Mouse (Mus musculus): ENCODE measurements around the gene Znhit6.

The Znhit6 gene

DNA sequence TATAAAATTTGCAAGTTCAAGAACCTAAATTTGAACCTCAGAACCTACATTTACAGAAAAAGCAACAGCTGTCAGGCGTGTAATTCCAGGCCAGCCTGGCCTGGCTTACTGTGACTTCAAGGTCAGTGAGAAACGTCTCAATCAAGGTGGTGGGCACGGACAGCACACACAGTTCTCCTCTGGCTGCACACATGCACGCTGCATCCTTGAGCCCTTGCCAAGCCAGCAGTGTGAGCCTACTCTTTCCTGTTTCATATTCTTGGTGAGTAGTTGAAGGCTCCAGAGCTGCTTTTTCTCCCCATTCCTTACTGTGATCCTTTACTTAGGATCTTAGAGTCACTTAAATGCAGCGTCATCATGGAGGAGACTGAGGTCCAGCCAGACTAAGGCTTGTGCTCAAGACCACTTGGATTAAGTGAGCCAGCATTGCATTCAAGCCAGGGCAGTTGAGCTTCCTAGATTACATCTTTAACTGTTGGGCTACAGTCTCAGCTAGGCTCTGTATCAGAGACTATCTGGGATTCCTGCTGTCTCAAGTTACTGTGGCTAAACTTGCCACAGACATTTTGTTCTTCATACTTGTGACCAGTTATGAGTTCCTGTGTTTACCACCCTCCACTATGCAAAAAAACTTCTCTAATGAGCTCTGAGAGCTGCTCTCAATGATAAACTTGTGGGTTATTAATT lies 29.6 kb downstream of the Znhit6 start:
- no peak for DNase-seq (ENCODE audit: low spot score)

DNA sequence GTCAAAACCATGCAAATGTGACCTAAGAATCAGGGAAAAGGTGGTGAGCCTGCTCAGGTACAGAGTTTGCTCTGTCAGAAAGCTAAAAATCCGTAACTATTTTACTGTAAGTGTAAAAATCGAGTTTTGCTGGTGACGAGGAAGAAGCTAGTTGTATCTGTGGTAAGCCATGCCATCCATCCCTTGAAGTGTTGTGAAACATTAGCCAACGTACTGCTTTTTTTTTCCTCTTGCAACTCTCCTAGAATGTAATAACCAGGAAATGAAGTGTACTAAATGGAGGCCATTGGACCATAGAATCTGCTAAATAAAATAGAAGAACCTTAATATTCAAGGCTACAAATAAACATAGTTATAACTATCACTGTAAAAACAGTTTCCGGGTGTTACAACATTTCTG lies 32.3 kb downstream of the Znhit6 start:
- no peak for DNase-seq (ENCODE audit: low spot score)

DNA sequence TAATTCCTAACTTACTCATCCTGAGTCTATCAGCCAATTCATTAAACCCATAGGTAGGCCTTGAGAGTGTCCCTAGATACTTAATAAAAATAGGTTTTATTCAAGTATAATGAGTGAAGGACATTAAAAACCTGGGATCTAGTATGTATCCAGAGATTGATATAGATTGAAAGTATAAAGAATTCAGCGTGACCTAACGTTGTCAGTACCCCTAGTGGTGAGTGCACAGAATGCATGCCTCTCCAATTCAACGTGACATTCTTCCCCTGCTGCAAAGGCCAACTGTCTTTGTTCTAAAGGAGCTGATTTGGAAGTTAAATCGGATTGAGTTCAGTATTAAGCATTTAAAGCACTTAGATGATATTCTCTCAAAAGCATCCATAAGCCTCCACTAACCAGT lies 36.7 kb downstream of the Znhit6 start:
- no peak for DNase-seq (ENCODE audit: low spot score)

DNA sequence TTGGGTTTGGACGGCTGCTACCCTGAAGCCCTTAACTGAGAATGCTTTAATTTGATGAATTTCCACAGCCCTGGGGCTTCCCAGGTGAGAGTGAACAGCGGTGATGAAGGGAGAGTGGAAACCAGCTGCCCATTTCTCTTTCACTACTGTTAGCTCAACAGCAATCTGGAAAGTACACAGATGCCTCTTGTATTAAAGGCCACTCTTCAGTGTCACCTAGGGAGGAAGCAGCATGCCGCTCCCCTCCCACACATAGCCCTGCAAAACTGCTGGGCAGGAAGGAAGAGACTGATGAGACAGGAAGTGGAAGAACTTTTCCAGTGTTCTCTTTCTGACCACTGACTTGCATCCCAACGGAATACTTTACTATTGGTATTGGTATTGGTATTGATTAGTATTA lies 37.2 kb downstream of the Znhit6 start:
- DNase-seq (ENCODE audit: low spot score) = no peak

DNA sequence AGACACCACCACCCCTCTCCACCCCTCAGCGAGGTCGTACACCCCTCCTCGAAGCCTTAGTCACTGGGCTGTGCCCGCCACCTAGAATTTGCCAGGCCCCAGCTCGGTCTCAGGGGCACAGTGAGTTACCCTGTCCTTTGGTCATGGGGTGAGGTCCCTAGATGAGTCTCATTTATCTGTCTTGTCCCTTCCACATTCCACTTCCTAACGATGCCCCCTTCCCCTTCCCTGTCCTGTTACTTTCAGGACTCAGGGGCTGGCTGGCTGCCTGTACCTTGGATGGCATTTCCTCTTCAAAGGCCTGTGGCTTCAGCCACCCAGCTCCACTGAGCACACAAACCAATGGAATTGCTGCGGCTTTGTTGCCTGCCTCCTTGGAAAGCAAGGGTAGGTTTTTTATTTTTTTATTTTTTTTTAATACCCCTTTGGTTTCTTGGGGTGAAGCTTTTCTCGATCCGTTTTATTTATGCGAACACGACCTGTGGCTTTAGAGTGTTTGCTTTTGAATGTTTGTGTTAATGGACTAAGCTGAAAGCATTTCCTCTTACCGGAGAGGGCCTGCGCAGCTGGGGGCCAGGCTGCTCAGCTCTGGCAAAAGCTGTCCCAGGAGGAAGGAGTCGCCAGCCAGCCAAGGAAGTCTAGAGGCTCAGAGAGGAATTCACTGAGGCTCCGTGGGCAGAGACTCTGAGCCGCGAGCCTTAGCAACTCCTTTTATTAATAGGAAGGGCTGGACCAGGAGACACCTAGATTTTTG lies 38.5 kb downstream of the Znhit6 start:
- no peak for DNase-seq (ENCODE audit: low spot score)

DNA sequence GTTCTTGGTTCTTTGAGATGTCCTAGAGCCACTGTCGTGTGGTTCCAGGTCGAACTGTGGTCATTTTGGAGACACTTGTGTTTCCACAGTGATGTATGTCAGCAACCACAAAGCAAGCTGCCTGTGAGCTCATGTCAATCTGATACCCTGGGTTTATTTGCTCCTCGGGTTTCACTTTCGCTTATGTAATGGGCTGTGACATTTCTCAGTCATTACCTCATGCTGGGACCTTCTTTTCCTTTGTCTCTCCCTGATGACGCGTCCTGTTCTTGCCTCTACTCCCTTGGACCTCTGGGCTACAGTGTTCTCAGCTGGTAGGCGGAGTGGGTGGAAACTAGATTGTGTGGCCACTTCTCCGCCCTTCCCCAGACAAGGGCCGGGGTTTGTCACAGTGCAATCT lies 42.3 kb downstream of the Znhit6 start:
- DNase-seq (ENCODE audit: low spot score) = no peak

DNA sequence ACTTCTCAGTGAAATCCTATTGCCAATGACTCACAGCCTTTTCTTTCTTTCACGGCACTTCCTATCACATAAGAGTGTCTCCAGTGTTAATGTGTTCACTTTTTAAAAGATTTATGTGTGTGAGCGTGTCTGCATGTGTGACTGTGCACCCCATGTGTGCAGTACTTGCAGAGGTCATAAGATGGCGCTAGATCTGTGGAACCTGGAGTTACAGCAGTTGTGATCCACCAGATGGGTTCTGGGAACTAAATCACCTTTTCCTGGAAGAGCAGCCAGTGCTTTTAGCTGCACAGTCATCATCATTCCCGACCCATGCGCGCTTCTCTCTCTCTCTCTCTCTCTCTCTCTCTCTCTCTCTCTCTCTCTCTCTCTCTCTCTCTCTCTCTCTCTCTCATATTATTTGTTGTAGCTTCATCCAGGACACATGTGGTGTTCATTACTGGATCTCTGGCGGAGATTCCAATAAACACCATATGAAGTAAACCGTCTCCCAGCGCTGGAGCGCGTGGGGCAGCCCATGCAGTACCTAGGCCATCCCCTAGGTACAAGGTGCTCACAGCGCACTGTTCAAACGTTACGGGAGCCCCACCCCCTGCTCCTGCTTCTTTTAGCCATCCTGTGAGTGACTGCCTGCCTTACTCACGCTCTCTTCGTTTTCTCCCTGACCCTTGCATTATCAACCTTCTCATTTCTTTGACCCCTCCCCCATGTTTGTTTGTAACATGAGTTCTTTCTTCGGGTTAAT lies 43.8 kb downstream of the Znhit6 start:
- no peak for DNase-seq (ENCODE audit: low spot score)

DNA sequence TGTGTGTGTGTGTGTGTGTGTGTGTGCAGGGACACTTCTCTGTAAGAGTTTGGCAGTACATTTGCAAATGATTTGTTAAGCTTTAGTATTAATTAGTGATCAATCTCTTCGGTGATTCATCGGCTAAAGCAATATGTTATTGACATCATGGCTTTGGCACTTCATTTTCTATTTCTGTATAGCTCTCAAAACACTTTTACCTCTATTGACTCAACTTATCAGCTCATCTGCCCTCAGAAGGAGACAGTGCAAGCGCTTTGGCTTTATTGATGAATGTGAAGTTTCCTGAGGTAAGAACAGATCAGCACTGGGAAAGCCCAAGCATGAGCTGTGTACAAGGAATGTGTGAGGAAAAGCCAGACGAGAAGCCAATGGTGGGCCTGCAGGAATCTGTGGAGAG lies 45.2 kb downstream of the Znhit6 start:
- no peak for DNase-seq (ENCODE audit: low spot score)

DNA sequence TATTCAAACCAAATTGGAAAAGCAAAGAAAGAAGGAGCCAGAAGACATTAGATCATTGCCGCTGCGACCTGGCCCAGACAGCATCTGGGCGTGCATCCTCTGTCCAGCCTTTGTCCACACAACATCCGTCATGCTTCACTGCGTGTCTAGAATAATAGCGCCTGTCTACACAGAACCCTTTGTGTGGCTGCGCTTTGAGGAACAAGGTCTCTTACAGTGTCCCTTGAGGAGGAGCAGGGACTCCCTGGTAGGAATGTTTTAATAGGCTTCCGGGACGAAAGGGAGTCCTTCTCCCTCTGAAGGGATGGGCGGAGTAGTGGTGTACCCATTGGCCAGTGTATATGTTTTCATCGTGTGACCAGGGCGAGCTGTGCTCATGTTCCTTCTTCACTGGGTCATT lies 47.0 kb downstream of the Znhit6 start:
- no peak for DNase-seq (ENCODE audit: low spot score)

DNA sequence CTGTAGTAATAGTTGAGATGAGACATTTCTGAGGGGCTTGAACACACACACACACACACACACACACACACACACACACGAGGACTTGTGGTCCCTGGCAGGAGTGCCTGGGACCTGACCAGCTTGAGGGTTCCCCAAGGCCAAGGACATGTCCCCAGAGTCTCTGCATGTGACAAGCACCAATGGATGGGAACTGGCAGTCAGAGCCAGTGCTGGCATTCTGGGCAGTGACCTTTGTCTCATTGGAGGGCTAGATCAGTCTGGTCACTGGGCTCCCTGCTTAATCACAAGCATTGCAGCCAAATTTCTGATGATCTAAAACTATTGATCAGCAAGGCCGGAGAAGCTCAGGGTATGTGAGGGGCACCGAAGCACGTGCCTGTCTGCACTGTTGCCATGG lies 48.8 kb downstream of the Znhit6 start:
- DNase-seq (ENCODE audit: low spot score) = no peak

DNA sequence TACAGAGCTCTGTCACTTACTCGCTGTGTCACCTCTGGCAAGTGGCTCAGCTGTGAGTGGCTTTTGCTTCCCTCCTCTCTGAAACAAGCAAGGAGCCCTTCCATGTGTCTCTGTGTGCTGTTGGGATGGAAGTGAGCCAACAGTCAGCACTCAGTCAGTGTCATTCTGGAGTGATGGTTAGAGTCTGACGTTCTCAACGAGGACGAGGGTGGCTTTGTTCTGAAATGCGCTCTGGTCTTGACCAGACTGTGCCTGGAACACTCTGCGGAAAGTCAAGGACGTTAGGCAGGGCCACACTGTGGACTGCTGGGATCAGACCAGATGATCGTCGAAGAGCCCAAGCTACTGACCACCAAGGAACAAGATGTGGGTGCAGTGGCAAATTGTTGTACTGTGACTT lies 49.5 kb downstream of the Znhit6 start:
- DNase-seq (ENCODE audit: low spot score) = no peak

DNA sequence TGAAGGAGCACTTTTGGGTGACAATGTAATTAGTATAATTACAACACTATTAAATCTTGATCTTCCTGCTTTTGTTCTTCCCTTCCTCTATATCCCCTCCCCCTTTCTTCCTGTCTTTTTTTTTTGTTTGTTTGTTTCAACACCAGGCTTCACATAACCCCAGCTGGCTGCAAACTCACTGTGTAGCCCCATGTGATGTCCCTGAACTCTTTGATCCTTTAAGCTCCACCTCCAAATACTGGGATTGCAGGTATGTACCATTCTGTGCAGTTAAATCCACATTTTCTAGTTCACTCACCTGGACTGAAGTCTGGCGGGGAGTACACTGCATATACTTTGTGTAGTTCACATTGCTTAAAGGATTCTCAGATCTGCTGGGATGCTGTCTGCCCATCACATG lies 50.1 kb downstream of the Znhit6 start:
- DNase-seq (ENCODE audit: low spot score) = no peak

DNA sequence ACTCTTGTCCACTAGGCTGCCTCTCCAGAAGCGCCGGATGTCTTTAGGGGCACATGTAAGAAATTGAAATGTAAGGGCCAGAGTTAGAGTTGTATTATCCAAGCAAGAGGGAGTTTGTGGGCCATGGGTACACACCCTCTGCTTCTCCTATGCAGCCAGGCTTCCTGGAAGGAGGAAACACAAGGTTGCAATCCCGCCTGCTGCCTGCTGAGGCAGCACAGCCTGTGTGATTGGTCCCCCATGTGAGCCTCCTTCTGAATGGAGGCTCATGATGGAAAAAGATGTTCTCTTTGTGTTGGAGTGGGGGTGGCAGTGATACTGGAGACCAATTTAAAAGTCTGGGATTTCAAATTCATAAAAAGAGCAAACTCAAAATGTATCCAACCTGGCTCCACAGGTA lies 51.8 kb downstream of the Znhit6 start:
- DNase-seq (ENCODE audit: low spot score) = no peak

DNA sequence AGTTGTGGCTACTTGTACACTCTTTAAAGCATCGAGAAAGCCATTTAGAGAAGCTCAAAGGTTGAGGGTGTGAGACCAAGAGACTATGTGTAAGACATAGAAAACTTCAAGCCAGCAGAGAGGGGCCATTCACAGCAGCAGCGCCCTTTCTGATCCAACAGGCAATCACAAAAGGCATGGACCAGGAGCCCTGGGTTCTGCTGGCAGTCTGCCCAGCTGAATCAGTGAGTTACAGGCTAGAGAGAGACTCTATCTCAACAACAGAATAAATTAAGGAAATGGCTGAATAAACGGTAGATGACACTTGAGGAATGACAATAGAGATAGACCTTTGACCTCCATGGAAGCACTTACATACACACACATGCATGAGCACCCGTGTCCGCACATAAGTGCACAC lies 52.6 kb downstream of the Znhit6 start:
- no peak for DNase-seq (ENCODE audit: low spot score)

DNA sequence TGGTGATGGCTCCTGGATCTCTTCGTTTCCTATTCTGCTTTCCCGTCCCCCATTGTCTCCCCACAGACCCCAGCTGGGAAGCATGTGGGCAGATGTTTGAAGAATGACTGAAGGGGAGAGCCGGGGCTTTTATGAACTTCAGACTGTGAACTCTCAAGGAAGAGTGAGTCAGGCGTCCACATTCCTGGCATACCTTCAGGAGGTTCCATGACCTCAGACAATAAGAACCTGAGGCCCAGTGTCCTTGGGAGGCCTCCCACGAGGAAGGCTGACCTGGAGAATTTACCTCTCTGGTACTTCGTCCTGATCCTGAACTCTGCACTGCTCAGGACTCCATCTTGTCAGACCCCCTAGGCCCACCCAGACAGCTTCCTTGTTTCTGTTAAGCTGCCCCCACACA lies 56.9 kb downstream of the Znhit6 start:
- no peak for DNase-seq (ENCODE audit: low spot score)

DNA sequence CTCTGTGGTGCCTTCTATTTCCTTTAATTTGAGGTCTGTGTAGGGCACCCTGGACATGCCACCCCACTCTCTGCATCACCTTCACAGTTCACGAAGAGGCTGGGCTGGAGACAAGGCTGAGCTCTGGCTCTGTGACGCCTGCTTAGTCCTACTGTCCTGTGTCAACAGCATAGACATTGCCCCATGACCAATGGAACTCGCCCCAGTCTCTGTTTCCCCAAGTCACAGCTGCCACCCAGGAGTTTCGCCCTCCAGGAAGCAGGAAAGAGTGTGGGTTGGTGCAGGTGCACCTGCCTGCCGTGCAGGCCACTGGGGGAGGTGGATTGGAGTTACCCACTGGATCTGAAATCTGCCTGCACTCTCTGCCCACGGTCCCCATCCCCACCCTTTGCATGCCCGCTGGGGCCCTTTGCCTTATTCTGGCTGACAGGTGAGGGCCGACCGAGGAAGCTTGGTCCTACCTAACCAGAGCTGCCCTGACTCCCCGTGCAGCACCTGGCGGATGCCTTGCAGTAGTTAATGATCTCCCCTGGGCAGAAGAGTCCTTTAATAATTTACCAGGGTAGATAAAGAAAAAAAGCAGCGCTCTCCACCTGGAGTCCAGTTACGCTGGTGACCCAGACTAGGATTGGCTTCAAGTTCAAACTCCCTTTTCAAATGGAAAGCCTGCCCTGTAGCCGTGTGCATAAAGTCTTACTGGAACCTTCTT lies 58.2 kb downstream of the Znhit6 start:
- no peak for DNase-seq (ENCODE audit: low spot score)

DNA sequence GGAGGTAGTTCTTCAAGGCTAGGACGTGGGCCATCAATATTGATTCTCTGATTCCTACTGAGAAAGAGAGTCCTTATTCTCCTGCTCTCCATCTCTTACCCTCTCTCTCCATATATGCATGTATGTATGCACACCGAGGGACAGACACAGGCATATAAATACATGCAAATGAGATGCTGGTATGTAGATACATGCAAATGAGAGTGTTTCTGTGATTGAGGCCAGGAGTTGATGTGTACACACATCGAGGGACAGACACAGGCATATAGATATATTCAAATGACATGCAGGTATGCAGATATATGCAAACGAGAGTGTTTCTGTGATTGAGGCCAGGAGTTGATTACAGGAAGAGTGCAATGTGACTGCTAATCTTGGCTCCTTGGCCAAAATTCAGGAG lies 64.2 kb downstream of the Znhit6 start:
- no peak for DNase-seq (ENCODE audit: low spot score)

DNA sequence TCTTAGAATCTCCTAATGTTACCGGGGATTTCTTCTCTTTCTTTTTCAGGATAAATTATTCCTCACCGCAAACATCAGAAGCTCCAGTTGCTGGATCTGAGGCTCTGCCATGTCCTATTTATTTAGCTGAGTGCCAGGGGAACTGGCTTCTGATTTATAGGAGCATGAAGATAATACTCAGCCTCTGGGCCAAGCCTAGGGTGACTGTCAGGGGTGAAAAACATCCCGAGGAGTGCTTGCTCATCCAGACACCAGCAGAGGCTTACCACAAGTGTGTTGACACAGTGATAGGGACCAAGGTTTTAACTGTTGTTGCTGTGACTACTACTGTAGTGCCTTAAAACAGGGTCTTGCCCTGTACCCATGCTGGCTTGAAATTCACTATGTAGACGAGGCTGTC lies 64.6 kb downstream of the Znhit6 start:
- no peak for DNase-seq (ENCODE audit: low spot score)

DNA sequence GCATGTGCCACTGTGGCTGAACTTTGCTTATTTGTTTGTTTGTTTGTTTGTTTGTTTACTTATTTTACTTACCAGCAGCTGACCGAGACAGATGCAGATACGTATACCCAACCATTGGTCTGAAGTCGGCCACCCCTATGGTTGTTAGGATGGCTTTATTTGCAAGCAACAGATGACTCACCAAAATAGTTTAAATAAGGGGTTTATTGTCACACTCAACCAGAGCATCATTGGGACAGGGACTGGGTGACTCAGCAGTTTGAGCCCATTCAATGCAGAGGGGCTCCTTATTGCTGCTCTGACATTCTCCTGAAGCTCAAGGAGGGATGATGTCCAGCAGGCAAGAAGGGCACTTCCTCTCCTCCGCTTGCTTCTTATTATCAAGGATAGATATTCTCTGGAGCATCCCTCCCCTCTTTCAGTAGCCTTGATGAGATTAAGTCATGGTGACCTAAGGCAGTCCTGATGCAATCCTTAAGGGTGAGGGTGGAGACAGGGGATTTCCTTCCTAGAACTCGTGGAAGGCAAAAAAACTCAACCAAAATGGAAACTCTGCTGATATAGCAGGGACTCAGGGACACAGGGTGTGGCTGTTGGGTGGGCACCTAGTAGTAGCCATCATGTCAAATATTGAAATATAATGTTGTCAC lies 65.2 kb downstream of the Znhit6 start:
- DNase-seq (ENCODE audit: low spot score) = no peak

DNA sequence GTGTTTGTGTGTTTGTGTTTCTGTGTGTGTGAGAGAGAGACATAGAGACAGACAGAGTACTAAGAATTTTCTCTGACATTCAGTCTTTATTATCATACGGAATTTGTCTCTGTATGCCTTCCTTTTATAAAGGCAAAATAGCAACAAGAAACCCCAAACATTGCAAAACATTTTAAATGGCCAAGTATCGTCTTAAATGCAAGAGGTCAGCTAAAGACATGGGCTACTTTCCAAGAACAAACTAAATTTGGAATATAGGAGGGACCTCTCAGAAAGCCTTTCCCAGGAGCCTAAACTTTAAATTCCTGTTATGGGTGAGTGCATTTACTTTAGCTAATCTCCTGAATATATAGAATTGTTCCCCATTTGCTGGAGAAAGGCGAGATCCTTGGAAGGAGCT lies 65.9 kb downstream of the Znhit6 start:
- DNase-seq (ENCODE audit: low spot score) = no peak

DNA sequence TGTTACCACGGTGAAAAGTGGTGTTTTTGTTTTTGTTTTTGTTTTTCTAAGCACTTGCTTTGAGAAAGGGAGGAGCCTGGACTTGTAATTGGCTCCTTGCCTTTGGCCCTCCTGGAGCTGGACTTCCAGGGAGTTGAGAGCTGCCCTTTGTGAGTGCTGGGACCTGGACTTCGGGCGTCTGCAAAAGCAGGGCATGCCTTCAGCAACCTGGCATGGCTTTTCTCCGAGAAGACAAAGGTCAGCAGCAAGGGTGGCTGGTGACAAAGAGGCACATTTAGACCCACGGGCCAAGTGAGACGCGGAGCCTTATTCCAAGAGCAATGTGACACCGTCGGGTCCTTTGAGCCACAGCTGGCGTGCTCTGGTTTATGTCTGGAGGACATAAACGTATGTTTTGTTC lies 66.9 kb downstream of the Znhit6 start:
- no peak for DNase-seq (ENCODE audit: low spot score)

DNA sequence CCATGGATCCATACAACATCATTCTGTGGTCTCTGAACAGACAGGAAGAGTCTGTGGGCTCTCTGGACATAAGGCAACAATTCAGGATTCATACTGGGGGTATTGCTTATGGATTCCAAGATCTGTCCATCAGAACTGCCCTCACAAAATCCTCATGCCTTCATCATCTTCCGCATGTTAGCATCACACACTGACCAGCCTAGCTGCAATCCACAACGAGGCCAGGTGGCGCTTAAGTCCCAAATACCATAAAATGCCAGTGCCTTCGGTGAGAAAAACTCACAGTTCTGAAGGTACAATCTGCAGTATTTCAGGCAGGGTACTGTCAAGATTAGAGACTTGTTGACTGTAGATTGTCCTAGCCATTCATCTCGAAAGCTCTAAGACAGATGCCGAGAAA lies 69.5 kb downstream of the Znhit6 start:
- no peak for DNase-seq (ENCODE audit: low spot score)

Measured in ovary, postnatal 14 days (tissue).